Mouse (Mus musculus) kidney, adult 2 months (tissue): ENCODE data around the gene B4galnt3. TPM values are rescaled to one million over a fixed set of nuclear protein-coding genes. Genes with fewer than 3 reads are reported as not detected.
"Not testable (repeated sequence)": the region's sequence is repeated elsewhere in the genome, so short reads cannot be mapped to it uniquely, and the experiment has no call there.

Source experiments
- DNase-seq: peaks from one replicate; pipeline ENCODE4 v3.0.0; 2021
- H3K27ac ChIP-seq: fragments of 200-500 bp; 2 replicates; pipeline ENCODE4 v1.5.1; 2012; ENCODE audit warnings: low read depth, low read length, control low read depth, inconsistent platforms; ENCODE audit not compliant: insufficient read depth
- H3K27me3 ChIP-seq: fragments of 200-500 bp; replicated peaks from 2 replicates; pipeline ENCODE4 v1.6.1; 2012; ENCODE audit warnings: mild to moderate bottlenecking, moderate library complexity, low read length, inconsistent platforms; ENCODE audit not compliant: control insufficient read depth, insufficient read depth
- H3K36me3 ChIP-seq: fragments of 200-500 bp; 2 replicates; pipeline ENCODE4 v1.6.1; 2012; ENCODE audit warnings: mild to moderate bottlenecking, moderate library complexity, low read length, inconsistent platforms; ENCODE audit not compliant: control insufficient read depth, insufficient read depth
- H3K4me1 ChIP-seq: fragments of 200-500 bp; 2 replicates; pipeline ENCODE4 v1.6.1; 2011; ENCODE audit warnings: low read length; ENCODE audit not compliant: control insufficient read depth, insufficient read depth
- H3K4me3 ChIP-seq: fragments of 200-500 bp; 2 replicates; pipeline ENCODE4 v1.5.1; 2011; ENCODE audit warnings: mild to moderate bottlenecking, low read depth, low read length, control low read depth; ENCODE audit not compliant: insufficient read depth
- CTCF ChIP-seq: fragments of 200-500 bp; conservative IDR thresholded peaks from 2 replicates; pipeline ENCODE4 v1.5.1; 2011; ENCODE audit warnings: low read depth, mild to moderate bottlenecking, control low read depth, low read length, moderate library complexity, mixed read lengths; ENCODE audit not compliant: insufficient read depth, insufficient read length
- POLR2A ChIP-seq: fragments of 200-500 bp; IDR thresholded peaks from one replicate; pipeline ENCODE4 v1.6.1; 2011; ENCODE audit warnings: low read depth, low read length, control low read depth
- WGBS: fragments of 180-500 bp; shearing (Covaris S2); methylation state at CpG from one replicate; pipeline ENCODE4 v1.1.7; 2018; 5-methylcytosine and 5-hydroxymethylcytosine counted together
- polyA plus RNA-seq: library from polyadenylated mRNA; depleted of rRNA; stranded (reverse); fragments of >200 nt; gene quantifications from 2 replicates; pipeline ENCODE4 v1.2.3, GENCODE M21; 2012

B4galnt3 gene
- polyA plus RNA-seq, 1 experiment = 28.9 TPM

DNA sequence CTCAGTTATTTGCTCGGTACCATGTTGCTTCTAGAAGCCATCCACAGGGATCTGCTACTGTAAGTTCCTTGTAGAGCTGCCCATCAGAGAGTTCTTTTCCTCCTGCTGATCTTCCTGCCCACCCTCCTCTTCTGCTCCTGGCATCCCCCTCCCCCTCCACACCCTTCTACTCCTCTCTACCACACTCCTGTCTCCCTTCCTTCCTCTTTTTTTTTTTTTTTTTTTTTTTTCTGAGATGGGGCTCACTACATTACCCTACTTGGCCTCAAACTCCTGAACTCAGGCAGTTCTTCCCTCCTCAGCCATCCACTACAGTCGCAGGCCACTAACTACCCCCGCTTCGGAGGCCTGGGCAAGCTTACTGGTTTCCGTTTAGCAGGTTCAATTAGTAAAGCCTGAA, 18.1 kb upstream of the B4galnt3 start:
- DNase-seq = no peak
- no peak for TF ChIP-seq CTCF
- no peak for TF ChIP-seq POLR2A
- Histone ChIP-seq H3K4me3 (no peak overlapping the region), H3K36me3 (no peaks in the 10 kb centered on the region), H3K27ac (no peak overlapping the region), H3K27me3 (no peaks in the 10 kb centered on the region), H3K4me1 (no peaks in the 10 kb centered on the region; the same call in 1 of the 2 replicates)
- WGBS = 75% methylated on average over 5 of the region's 5 CpGs

DNA sequence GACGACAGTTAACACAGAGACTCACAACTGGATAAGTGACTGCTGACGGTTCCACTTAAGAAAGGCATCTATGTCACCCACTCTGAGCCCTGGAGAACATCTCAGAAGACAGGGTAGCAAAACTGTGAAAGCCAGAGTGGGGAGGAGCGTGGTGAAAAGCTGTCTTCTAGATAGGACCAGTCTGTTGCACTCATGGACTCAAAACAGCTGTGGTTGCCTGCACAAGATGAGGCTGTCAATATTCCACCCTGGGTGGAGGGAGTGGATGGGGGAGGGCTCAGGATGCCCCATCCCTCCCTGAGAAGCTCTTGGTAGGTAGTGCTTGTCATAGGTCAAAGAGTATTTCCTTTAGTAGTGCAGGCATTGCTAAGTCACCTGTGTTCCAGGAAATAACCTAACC, 15.4 kb upstream of the B4galnt3 start:
- 54% methylated on average over 3 of the region's 3 CpGs for WGBS

GRCm38 (mm10) chr6:120309338-120309737, 15.0 kb upstream of the B4galnt3 start:
- Histone ChIP-seq H3K27me3 (no peaks in the 10 kb centered on the region), H3K27ac (0 out of 2 replicates have a peak overlapping the region, but pooled peaks have one; percentile 29), H3K4me1 (no peaks in the 10 kb centered on the region; the same call in 1 of the 2 replicates), H3K36me3 (no peaks in the 10 kb centered on the region), H3K4me3 (no peak overlapping the region)
- TF ChIP-seq CTCF = peak; percentile 19; the same call in 1 of the 2 replicates
- no peak for TF ChIP-seq POLR2A
- 47% methylated on average over 9 of the region's 9 CpGs for WGBS
- DNase-seq = peak; percentile 87

More for the DNA sequence above, 15.4 kb upstream of the B4galnt3 start:
- H3K27me3 ChIP-seq = no peaks in the 10 kb centered on the region
- TF ChIP-seq POLR2A = no peak
- no peak for TF ChIP-seq CTCF
- no peaks in the 10 kb centered on the region; the same call in 1 of the 2 replicates for H3K4me1 ChIP-seq
- peak; percentile 53 for DNase-seq
- 0 out of 2 replicates have a peak overlapping the region, but pooled peaks have one; percentile 29 for H3K27ac ChIP-seq
- no peaks in the 10 kb centered on the region for H3K36me3 ChIP-seq
- H3K4me3 ChIP-seq = no peak overlapping the region

GRCm38 (mm10) chr6:120306859-120307594, 12.7 kb upstream of the B4galnt3 start:
- no peak for DNase-seq

DNA sequence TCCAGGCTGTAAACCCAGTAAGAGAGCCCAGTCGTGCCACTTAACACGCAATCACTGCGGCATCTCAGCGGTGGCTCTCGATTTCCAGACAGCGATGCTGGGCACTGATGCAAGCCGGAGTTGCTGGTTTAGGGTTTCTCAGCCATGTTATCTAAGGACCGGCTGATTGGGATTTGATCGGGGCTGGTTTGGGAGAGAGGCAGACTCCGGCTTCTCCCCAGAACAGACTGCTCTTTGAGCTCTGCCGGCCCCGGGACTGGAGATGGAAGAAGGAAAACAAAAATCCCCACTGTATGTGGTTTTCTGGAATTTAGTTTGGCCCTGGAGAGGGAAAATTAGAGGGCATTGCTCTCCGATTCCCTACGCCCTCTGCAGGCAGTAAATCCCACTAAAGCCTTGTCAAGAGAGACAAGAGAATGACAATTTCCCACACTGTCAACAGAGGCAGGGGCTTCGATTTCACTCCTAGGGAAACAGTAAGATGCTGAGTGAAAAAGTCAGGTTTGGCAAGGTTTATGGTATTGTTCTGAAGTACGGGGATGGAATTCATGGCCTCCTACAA, 8.5 kb upstream of the B4galnt3 start:
- Histone ChIP-seq H3K27me3 (no peaks in the 10 kb centered on the region), H3K36me3 (no peaks in the 10 kb centered on the region), H3K4me3 (no peak overlapping the region), H3K4me1 (no peaks in the 10 kb centered on the region), H3K27ac (no peak overlapping the region)
- peak; percentile 15 for DNase-seq
- no peak for TF ChIP-seq POLR2A
- peak; percentile 37 for TF ChIP-seq CTCF
- 15% methylated on average over 16 of the region's 16 CpGs for WGBS

More at GRCm38 (mm10) chr6:120306859-120307594, 12.7 kb upstream of the B4galnt3 start:
- Histone ChIP-seq H3K4me3 (no peak overlapping the region), H3K27me3 (no peaks in the 10 kb centered on the region), H3K27ac (no peak overlapping the region), H3K4me1 (no peaks in the 10 kb centered on the region; the same call in 1 of the 2 replicates), H3K36me3 (no peaks in the 10 kb centered on the region)
- WGBS = 91% methylated on average over 3 of the region's 3 CpGs
- no peak for TF ChIP-seq POLR2A
- TF ChIP-seq CTCF = no peak

DNA sequence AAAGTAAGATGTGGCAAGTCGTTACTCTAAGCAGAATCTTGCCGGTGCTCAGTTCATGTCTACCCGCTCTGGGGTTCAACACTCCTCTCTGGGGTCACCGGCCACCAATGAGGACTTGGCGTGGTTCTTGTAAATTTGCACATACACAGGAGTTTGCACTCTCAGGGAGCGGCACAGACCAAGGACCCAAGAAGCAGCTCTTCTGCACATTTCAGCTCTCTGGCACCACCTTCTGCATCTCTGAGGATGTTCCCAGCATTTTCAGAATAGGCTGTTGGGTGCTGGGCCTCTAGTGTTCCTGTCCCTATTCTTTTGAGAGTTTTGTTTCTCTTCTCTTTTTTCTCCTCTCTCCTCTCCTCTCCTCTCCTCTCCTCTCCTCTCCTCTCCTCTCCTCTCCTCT, 6.8 kb upstream of the B4galnt3 start:
- DNase-seq = peak; percentile 71
- Histone ChIP-seq H3K27ac (no peak overlapping the region), H3K27me3 (no peaks in the 10 kb centered on the region), H3K36me3 (no peaks in the 10 kb centered on the region), H3K4me1 (no peaks in the 10 kb centered on the region), H3K4me3 (no peak overlapping the region)
- 8% methylated on average over 6 of the region's 6 CpGs for WGBS
- TF ChIP-seq CTCF (peak; percentile 83), POLR2A (no peak)

GRCm38 (mm10) chr6:120296589-120296988, 2.2 kb upstream of the B4galnt3 start:
- H3K36me3 ChIP-seq, H3K4me3 ChIP-seq, H3K27me3 ChIP-seq, H3K27ac ChIP-seq, H3K4me1 ChIP-seq, DNase-seq: not testable (repeated sequence)
- 99% methylated on average over 2 of the region's 2 CpGs for WGBS
